ENCODE assay signal across 22 mouse cellular contexts in genomic region chr13:94295922-94296321, GRCm38 (mm10). TPM values are rescaled to one million over a fixed set of nuclear protein-coding genes. Genes with fewer than 3 reads are reported as not detected.
DNase-seq lines count a peak whose midpoint lies in the region; ATAC-seq and TF ChIP-seq lines count a peak whose summit lies in the region.
"Had no signal": no experiment of that assay in that cellular context is flagged by ENCODE, and none has a peak within 500 bp of the region (broad histone marks: within the 10 kb centered on the region; RNA-seq: fewer than 3 reads in every experiment).

No protein-coding gene starts in this region.

- no peak for TF ChIP-seq EP300 in liver, postnatal 0 days (IDR thresholded peaks at IDR 0.05; ENCODE audit: low read depth)
- peak; percentile 82 for TF ChIP-seq EP300 in CH12.LX (IDR thresholded peaks at IDR 0.05; ENCODE audit: low read length)

- in situ Hi-C loops in CH12.LX (cut with MboI; ENCODE audit: low pct_ligation_motif_present, low pct_unique_long_range_greater_than_20kb, low sequenced_read_pairs) = no loop called here

- H3K79me2 ChIP-seq in CH12.LX (replicated peaks; ENCODE audit: control insufficient read depth, extremely low read depth, insufficient read depth, poor library complexity, severe bottlenecking) = no peaks in the 10 kb centered on the region

- H3K36me3 ChIP-seq in liver, postnatal 0 days (replicated peaks; ENCODE audit: insufficient read depth, low read length) = no peaks in the 10 kb centered on the region
- no peaks in the 10 kb centered on the region for H3K36me3 ChIP-seq in liver, embryonic 12.5 days
- no peaks in the 10 kb centered on the region for H3K36me3 ChIP-seq in CH12.LX (replicated peaks in 1 of 2; ENCODE audit: control insufficient read depth in 1 of 2, insufficient read depth in 1 of 2, low read length in 1 of 2)
- H3K36me3 ChIP-seq: embryonic facial prominence, embryonic 10.5 days; forebrain, embryonic 15.5 days; liver, embryonic 13.5 days had no signal

- no peak for DNase-seq in liver, postnatal 0 days
- peak; percentile 74 for DNase-seq in CH12.LX (ENCODE audit: extremely low read depth)
- no peak for DNase-seq in thymus, postnatal 0 days (ENCODE audit: low spot score)
- DNase-seq in kidney, postnatal 36 days = no peak
- DNase-seq: adrenal gland, postnatal 10 days; cerebellum, adult 9-11 months; gastrocnemius, postnatal 10 days; kidney, adult 2 months; layer of hippocampus, postnatal 36 days; liver, embryonic 13.5 days; lung, embryonic 14.5 days; midbrain, embryonic 14.5 days; thymus, postnatal 36 days had no signal

- peak overlapping the region; percentile 44; the same call in 1 of the 2 replicates for H3K4me2 ChIP-seq in liver, postnatal 0 days (ENCODE audit: low read depth, low read length)
- no peak overlapping the region for H3K4me2 ChIP-seq in liver, embryonic 12.5 days
- peak overlapping the region; percentile 21; the same call in 1 of the 2 replicates for H3K4me2 ChIP-seq in CH12.LX (ENCODE audit: insufficient read depth, low read depth, poor library complexity, severe bottlenecking)
- H3K4me2 ChIP-seq: forebrain, embryonic 15.5 days; hindbrain, embryonic 14.5 days; liver, embryonic 13.5 days; lung, embryonic 14.5 days had no signal

- dilution Hi-C loops in CH12.LX (cut with MboI; ENCODE audit: extremely low pct_ligation_motif_present, extremely low pct_unique_long_range_greater_than_20kb, low sequenced_read_pairs) = no loop called here

- H3K9me3 ChIP-seq in liver, postnatal 0 days (ENCODE audit: low read length) = no peaks in the 10 kb centered on the region
- H3K9me3 ChIP-seq in liver, embryonic 12.5 days (replicated peaks) = no peaks in the 10 kb centered on the region
- no peaks in the 10 kb centered on the region for H3K9me3 ChIP-seq in CH12.LX (replicated peaks; ENCODE audit: low read length)
- H3K9me3 ChIP-seq: embryonic facial prominence, embryonic 10.5 days; forebrain, embryonic 15.5 days; liver, embryonic 13.5 days had no signal

- H3K9ac ChIP-seq in liver, postnatal 0 days (replicated peaks) = no peak overlapping the region
- no peak overlapping the region for H3K9ac ChIP-seq in liver, embryonic 12.5 days
- H3K9ac ChIP-seq in CH12.LX (ENCODE audit: insufficient read depth, low read depth) = no peak overlapping the region; the same call in 1 of the 2 replicates
- H3K9ac ChIP-seq: forebrain, embryonic 15.5 days; hindbrain, embryonic 14.5 days; liver, embryonic 13.5 days; lung, embryonic 14.5 days had no signal

- no peak for TF ChIP-seq RAD21 in CH12.LX (IDR thresholded peaks at IDR 0.05; ENCODE audit: low read depth, low read length)

- H3K4me1 ChIP-seq in liver, postnatal 0 days (ENCODE audit: insufficient read depth) = peaks cover 16% of the 10 kb centered on the region
- peaks cover 15% of the 10 kb centered on the region for H3K4me1 ChIP-seq in liver, embryonic 12.5 days
- peaks cover 3 to 9% of the 10 kb centered on the region in 2 experiments; a peak in 3 of 4 replicates for H3K4me1 ChIP-seq in CH12.LX (ENCODE audit: control insufficient read depth in 1 of 2, insufficient read depth in 2 of 2)
- H3K4me1 ChIP-seq in brown adipose tissue, adult 24 weeks (ENCODE audit: control insufficient read depth, insufficient read depth, insufficient read length, low read length) = peaks cover 4% of the 10 kb centered on the region
- H3K4me1 ChIP-seq: embryonic facial prominence, embryonic 10.5 days; forebrain, embryonic 15.5 days had no signal

- no peak for TF ChIP-seq CTCF in liver, postnatal 0 days (IDR thresholded peaks at IDR 0.05; ENCODE audit: low read depth)
- TF ChIP-seq CTCF in CH12.LX (conservative IDR thresholded peaks at IDR 0.05 in 1 of 2, IDR thresholded peaks at IDR 0.05 in 1 of 2; ENCODE audit: low read depth in 2 of 2, low read length in 2 of 2) = no peak

- peak; percentile 32; the same call in 1 of the 2 replicates for TF ChIP-seq POLR2A in CH12.LX (IDR thresholded peaks at IDR 0.05; ENCODE audit: low read depth, low read length)

- WGBS in liver, postnatal 0 days (ENCODE audit: insufficient replicate concordance) = 55% methylated on average over 8 of the region's 8 CpGs
- 59% methylated on average over 8 of the region's 8 CpGs for WGBS in liver, embryonic 12.5 days (ENCODE audit: insufficient replicate concordance)

- peak overlapping the region; percentile 44; the same call in 1 of the 2 replicates for H3K27ac ChIP-seq in liver, postnatal 0 days (ENCODE audit: low read depth)
- no peak overlapping the region for H3K27ac ChIP-seq in liver, embryonic 12.5 days
- H3K27ac ChIP-seq in CH12.LX (ENCODE audit: insufficient read depth, low read depth) = no peak overlapping the region
- 0 out of 2 replicates have a peak overlapping the region, but pooled peaks have one; percentile 51 for H3K27ac ChIP-seq in brown adipose tissue, adult 24 weeks (replicated peaks; ENCODE audit: low read depth, low read length)
- H3K27ac ChIP-seq: embryonic facial prominence, embryonic 10.5 days; forebrain, embryonic 15.5 days; hindbrain, embryonic 14.5 days; kidney, postnatal 0 days; liver, embryonic 13.5 days had no signal

- ATAC-seq in liver, postnatal 0 days = no peak
- no peak for ATAC-seq in liver, embryonic 12.5 days
- peak; percentile 81 for ATAC-seq in monocyte, adult 5-6 weeks (replicated peaks; ENCODE audit: insufficient number of reproducible peaks, low FRiP score, low TSS enrichment, poor library complexity, severe bottlenecking)
- ATAC-seq: activated CD4-positive, CD25-positive, alpha-beta regulatory T cell, adult 4 months; forebrain, embryonic 15.5 days had no signal

- H3K4me3 ChIP-seq in liver, postnatal 0 days (ENCODE audit: low read depth, low read length) = no peak overlapping the region
- H3K4me3 ChIP-seq in liver, embryonic 12.5 days = no peak overlapping the region
- H3K4me3 ChIP-seq in CH12.LX (replicated peaks in 1 of 3; ENCODE audit: low read depth in 2 of 3, low read length in 2 of 3, poor library complexity in 1 of 3) = peak overlapping the region; percentile 2 to 48 (median 42)
- no peak overlapping the region for H3K4me3 ChIP-seq in brown adipose tissue, adult 24 weeks (ENCODE audit: insufficient read depth, low read depth, low read length)
- H3K4me3 ChIP-seq: embryonic facial prominence, embryonic 10.5 days; forebrain, embryonic 15.5 days; liver, embryonic 13.5 days; myocyte had no signal

- H3K27me3 ChIP-seq in liver, postnatal 0 days (ENCODE audit: insufficient read depth, low read length) = no peaks in the 10 kb centered on the region
- no peaks in the 10 kb centered on the region; the same call in 1 of the 2 replicates for H3K27me3 ChIP-seq in liver, embryonic 12.5 days (replicated peaks)
- H3K27me3 ChIP-seq in CH12.LX (replicated peaks) = no peaks in the 10 kb centered on the region
- H3K27me3 ChIP-seq: forebrain, embryonic 15.5 days had no signal

TF ChIP-seq in CH12.LX, 34 proteins besides CTCF, POLR2A, EP300 and RAD21 (continues in another document):
- TF ChIP-seq MEF2A (IDR thresholded peaks at IDR 0.05; ENCODE audit: borderline replicate concordance, low read depth, low read length) (0 out of 2 replicates have a peak, but pooled peaks have one; percentile 19), ELF1 (IDR thresholded peaks at IDR 0.05; ENCODE audit: low read depth, low read length) (peak; percentile 73), USF1 (IDR thresholded peaks at IDR 0.05; ENCODE audit: low read depth, low read length) (no peak), PAX5 (IDR thresholded peaks at IDR 0.05; ENCODE audit: low read length) (no peak), UBTF (IDR thresholded peaks at IDR 0.05; ENCODE audit: low read depth, low read length) (no peak), TCF12 (IDR thresholded peaks at IDR 0.05; ENCODE audit: low read depth, low read length) (peak; percentile 49), MAZ (IDR thresholded peaks at IDR 0.05; ENCODE audit: low read depth, low read length) (no peak; the same call in 1 of the 2 replicates), SMC3 (IDR thresholded peaks at IDR 0.05; ENCODE audit: low read depth, low read length) (no peak), KAT2A (IDR thresholded peaks at IDR 0.05; ENCODE audit: insufficient replicate concordance, low read length) (no peak), USF2 (conservative IDR thresholded peaks at IDR 0.05; ENCODE audit: low read depth, low read length) (no peak), ZMIZ1 (IDR thresholded peaks at IDR 0.05; ENCODE audit: low read depth, low read length) (no peak), ZC3H11A (IDR thresholded peaks at IDR 0.05; ENCODE audit: low read depth, low read length) (no peak), IRF4 (IDR thresholded peaks at IDR 0.05; ENCODE audit: low read depth, low read length) (peak; percentile 92), HCFC1 (IDR thresholded peaks at IDR 0.05; ENCODE audit: low read depth, low read length) (peak; percentile 77), MAFK (IDR thresholded peaks at IDR 0.05; ENCODE audit: insufficient replicate concordance, low read length) (no peak), GABPA (IDR thresholded peaks at IDR 0.05; ENCODE audit: insufficient replicate concordance, low read depth, low read length) (no peak), MXI1 (IDR thresholded peaks at IDR 0.05; ENCODE audit: low read depth, low read length) (no peak), NELFE (IDR thresholded peaks at IDR 0.05; ENCODE audit: low read depth, low read length) (no peak), POLR2AphosphoS2 (IDR thresholded peaks at IDR 0.05; ENCODE audit: low read depth, low read length) (no peak), BHLHE40 (IDR thresholded peaks at IDR 0.05; ENCODE audit: low read depth, low read length) (no peak), ZNF384 (IDR thresholded peaks at IDR 0.05; ENCODE audit: low read depth, low read length) (no peak), E2F4 (IDR thresholded peaks at IDR 0.05; ENCODE audit: insufficient replicate concordance, low read depth, low read length) (no peak), ETS1 (conservative IDR thresholded peaks at IDR 0.05; ENCODE audit: low read depth, low read length) (no peak), CHD2 (IDR thresholded peaks at IDR 0.05; ENCODE audit: low read length) (no peak), MAX (IDR thresholded peaks at IDR 0.05; ENCODE audit: low read length) (0 out of 2 replicates have a peak, but pooled peaks have one; percentile 23)

RNA-seq across cellular contexts. Expression of gene Scamp1, which starts 10.3 kb away (rescaled TPM):
- polyA plus RNA-seq in liver, postnatal 0 days (2015; fragmentation: Nextera tagmentation; extraction: Ambion mirVana) = 12.0 and 13.8 TPM in 2 replicates
- 11.7 TPM in 2 replicates for polyA plus RNA-seq in liver, embryonic 12.5 days (2016; fragmentation: Nextera tagmentation; extraction: Ambion mirVana)
- not detected in 2 replicates for total RNA-seq in CH12.LX (2012; rRNA removed)
- 0.11 TPM in 1 of 2 replicates, not detected in the other for total RNA-seq in CH12.LX (2014; rRNA removed)
- 0.11 TPM in 1 of 2 replicates, not detected in the other for polyA plus RNA-seq in CH12.LX (2012; ENCODE audit: insufficient read length, low read depth)
- 13.6 and 18.5 TPM in 2 replicates for polyA plus RNA-seq in brown adipose tissue, adult 24 weeks (2012; ENCODE audit: insufficient read depth, insufficient read length, missing spikeins)
- 3.4 to 4.2 TPM (median 4.1 TPM) in 3 replicates for total RNA-seq in monocyte, adult 5-6 weeks (2017)
- 9.6 and 12.9 TPM in 2 replicates for polyA plus RNA-seq in thymus, postnatal 0 days (2015; fragmentation: Nextera tagmentation; extraction: Ambion mirVana)

Comparison
In these comparisons a context has a peak if more than half of its experiments do, and no peak if none do; other contexts are left out.
1. H3K27ac ChIP-seq: peak in liver, postnatal 0 days (single experiment) and brown adipose tissue, adult 24 weeks (single experiment); none in liver, embryonic 12.5 days (single experiment) and CH12.LX (single experiment).
2. H3K4me3 ChIP-seq: peak in CH12.LX (3 of 3); none in liver, postnatal 0 days (single experiment), liver, embryonic 12.5 days (single experiment) and brown adipose tissue, adult 24 weeks (single experiment).